Mouse (Mus musculus) right cerebral cortex, adult 18-20 months (tissue): ENCODE measurements around the gene Ubn2.
"Not testable (repeated sequence)": the region's sequence is repeated elsewhere in the genome, so short reads cannot be mapped to it uniquely, and the experiment has no call there.

ENCODE experiments used
- DNase-seq: peaks from one replicate; pipeline ENCODE4 v3.0.0; 2022; ENCODE audit warnings: mixed read lengths

The Ubn2 gene

DNA sequence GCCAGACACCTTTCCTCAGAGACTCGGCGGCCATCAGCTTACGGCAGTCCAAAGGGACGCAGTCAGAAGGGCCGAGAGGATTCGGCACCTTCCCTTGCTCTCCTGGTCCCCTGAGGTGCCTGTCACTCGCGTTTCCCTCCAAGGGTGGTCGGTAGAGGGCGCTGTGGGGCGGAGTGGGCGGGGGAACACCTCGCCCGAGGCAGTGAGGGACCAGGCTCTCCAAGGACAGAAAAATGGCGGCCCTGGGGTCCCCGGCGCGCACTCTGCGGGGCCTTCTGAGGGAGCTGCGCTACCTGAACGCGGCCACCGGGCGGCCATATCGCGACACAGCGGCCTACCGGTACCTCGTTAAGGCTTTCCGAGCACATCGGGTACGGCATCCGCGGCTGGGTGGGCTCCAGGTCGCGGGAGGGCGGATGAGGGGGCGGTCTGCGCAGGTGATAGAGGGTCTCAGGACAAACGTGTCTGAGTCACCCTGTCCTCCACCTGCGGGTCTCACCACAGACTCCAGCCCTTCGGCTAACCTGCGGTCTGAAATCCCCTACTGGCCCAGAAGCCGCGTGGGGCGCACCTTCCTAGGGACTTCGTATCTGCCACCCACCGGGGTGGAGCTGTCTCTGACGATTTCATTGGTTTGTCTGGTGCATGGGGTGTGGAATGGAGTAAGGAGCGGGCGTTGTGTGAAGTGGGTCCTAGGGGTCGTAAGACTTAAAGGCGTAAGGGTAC is 101.1 kb downstream of the Ubn2 start:
- DNase-seq: peak; percentile 95

DNA sequence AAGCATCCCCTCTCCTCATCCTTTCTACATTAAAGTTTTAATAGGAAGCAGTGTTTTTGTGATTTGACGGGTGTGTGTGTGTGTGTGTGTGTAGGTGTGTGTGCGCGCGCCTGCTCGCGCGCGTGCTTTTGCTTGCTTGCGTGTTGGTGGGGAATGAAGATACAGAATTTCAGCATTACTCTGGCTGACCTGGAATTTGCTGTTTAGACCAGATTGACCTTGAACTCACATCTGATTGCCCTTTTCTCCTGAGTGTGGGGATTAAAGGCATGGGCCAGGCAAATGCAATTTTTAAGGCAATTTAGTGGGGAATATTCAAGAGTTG is 101.6 kb downstream of the Ubn2 start:
- no peak for DNase-seq

GRCm38 (mm10) chr6:38535788-38536187 is 102.0 kb downstream of the Ubn2 start:
- no peak for DNase-seq

DNA sequence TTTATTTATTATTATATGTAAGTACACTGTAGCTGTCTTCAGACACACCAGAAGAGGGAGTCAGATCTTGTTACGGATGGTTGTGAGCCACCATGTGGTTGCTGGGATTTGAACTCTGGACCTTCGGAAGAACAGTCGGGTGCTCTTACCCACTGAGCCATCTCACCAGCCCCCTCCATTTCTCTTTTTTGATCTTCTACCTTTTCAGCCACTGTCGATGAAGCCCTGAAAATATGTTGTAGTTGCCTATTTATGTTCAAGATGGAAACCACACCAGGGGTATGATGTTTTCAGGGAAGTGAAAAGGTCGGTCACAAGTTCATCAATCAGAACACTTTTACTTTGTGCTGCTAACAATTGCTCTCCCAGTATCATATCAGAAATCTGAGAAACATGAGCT is 110.4 kb downstream of the Ubn2 start:
- not testable (repeated sequence) for DNase-seq

- not testable (repeated sequence) for DNase-seq
These were observed 113.3 kb downstream of the Ubn2 start for GRCm38 (mm10) chr6:38547005-38547404.

GRCm38 (mm10) chr6:38547707-38548106 is 114.0 kb downstream of the Ubn2 start:
- no peak for DNase-seq

DNA sequence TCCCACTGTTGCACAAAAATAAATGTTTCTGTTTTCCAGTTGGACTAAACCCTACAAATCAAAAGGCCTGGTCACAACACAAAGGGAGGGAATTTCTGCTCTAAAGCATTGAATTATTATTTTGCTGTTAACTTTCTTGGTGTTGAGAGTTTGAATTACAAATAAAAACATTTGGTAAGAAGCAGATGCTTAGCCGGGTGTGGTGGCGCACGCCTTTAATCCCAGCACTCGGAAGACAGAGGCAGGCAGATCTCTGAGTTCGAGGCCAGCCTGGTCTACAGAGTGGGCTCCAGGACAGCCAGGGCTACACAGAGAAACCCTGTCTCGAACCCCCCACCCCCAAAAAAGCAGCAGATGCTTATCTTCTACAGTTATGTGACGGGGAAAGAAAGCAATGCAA is 114.8 kb downstream of the Ubn2 start:
- not testable (repeated sequence) for DNase-seq

- not testable (repeated sequence) for DNase-seq
These were observed 116.1 kb downstream of the Ubn2 start for GRCm38 (mm10) chr6:38549840-38550239.

DNA sequence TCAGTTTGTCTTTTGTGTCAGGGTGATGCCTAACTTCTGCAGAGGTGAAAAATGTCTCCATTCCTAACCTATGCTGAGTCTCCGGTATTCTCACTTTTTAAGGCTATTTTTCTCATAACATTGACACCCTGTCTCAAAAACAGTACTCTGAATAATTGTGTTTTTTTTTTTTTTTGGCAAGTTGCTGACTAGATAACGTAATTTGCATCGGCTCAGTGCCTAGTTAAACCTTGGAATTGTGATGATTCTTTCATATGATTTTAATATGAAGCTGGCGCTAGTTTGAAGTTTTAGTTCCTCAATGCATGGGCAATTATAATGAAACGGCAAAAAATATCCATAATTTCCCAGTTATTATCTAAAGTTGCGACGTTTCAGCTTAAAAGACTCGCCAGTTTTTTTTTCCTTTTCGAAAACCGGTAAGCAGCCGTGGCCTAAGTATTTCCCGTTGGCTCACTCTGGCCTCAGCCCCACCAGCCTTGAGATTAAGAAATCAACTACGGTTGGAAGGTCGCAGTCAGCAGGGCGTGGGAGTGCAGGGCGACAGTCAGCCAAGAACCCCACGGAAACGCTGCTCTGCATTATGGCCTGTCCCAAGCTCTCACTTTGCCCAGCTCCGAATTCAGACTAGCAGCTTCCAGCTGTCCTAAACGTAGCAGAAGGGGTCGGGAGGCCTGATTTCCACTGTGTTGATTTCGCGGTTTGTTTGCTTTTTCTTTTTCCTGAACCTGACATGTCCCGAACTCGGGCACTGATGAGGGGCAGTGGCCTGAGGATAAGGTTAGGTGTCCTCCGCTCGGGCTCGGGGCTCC is 116.7 kb downstream of the Ubn2 start:
- no peak for DNase-seq

GRCm38 (mm10) chr6:38551062-38551988 is 117.6 kb downstream of the Ubn2 start, which contains the start of gene Luc7l2:
Luc7l2 (plus strand) TSS chr6:38551334.
- DNase-seq: peak; percentile 96

DNA sequence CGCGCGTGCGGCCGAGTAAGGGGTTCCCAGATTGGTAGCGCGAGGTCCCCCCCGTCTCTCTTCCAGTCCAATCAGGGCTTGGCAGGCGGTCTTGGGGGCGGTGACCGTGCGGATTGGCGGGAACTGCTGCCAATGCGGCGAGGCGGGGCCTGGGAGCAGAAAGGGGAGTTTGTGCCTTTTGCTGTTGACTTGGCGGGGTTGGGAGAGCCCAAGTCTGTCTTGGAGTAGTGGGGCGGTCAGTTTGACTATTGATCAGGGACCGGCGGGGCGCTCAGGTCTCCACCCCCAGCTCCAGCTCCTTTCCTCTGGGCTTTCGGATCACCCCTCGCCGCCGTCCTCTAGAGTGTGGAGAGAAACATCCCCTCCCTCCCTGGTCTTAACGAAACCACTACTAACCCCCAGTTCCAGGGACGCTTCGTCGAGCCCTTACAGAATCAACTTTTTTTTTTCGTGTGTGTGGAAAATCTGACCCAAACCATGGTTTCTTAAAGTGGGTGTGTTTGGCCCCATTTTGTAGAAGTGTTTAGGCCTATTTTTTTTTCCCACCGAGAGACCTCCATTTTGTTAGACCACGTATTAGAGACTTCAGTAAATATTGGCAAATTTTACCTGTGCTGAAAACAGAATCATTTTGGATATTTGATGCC is 118.4 kb downstream of the Ubn2 start:
- peak; percentile 98 for DNase-seq

DNA sequence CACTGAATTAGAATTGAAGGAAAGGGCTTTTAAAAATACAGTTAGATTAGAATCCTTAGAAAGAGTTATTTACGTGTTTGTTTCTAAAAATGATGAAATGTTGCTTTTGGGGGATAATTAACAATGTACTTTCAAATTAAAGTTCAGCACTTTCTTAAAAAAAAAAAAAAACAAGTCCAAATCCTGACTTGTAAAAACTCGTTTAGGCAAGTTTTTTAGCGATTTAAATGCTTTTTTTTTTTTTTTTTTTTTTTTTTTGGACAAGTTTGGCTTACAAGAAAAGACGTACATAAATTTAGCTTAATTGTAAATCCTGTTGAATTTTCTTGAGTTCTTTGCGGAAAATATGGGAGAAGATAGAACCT is 118.9 kb downstream of the Ubn2 start:
- no peak for DNase-seq
